ENCODE assay signal across 8 mouse cellular contexts in genomic region chr4:43498983-43499382, GRCm38 (mm10). TPM values are rescaled to one million over a fixed set of nuclear protein-coding genes. Genes with fewer than 3 reads are reported as not detected.
DNase-seq lines count a peak whose midpoint lies in the region; ATAC-seq and TF ChIP-seq lines count a peak whose summit lies in the region.

No protein-coding gene starts in this region.

- no peaks in the 10 kb centered on the region for H3K9me3 ChIP-seq in kidney, embryonic 14.5 days (ENCODE audit: control insufficient read depth, low read length)
- no peaks in the 10 kb centered on the region for H3K9me3 ChIP-seq in liver, embryonic 12.5 days (replicated peaks)

- no peak for TF ChIP-seq POLR2A in bone marrow macrophage, adult 2 months (IDR thresholded peaks at IDR 0.05; ENCODE audit: borderline replicate concordance, low read depth, low read length)

- H3K4me1 ChIP-seq in kidney, embryonic 14.5 days (ENCODE audit: control insufficient read depth, insufficient read depth, low read length) = peaks cover 19% of the 10 kb centered on the region
- peaks cover 17% of the 10 kb centered on the region for H3K4me1 ChIP-seq in bone marrow macrophage, adult 2 months (ENCODE audit: control insufficient read depth, insufficient read depth, low read length)
- peaks cover 62% of the 10 kb centered on the region for H3K4me1 ChIP-seq in liver, embryonic 12.5 days

- peaks cover 18% of the 10 kb centered on the region; the same call in 1 of the 2 replicates for H3K36me3 ChIP-seq in kidney, embryonic 14.5 days (ENCODE audit: control insufficient read depth, insufficient read depth, low read length)
- peaks cover 36% of the 10 kb centered on the region for H3K36me3 ChIP-seq in liver, embryonic 12.5 days
- H3K36me3 ChIP-seq in splenic B cell, adult 2 months (ENCODE audit: control insufficient read depth, insufficient read depth, low read length, poor library complexity, severe bottlenecking) = no peaks in the 10 kb centered on the region

- no peaks in the 10 kb centered on the region for H3K27me3 ChIP-seq in kidney, embryonic 14.5 days (ENCODE audit: control insufficient read depth, insufficient read depth, low read length)
- H3K27me3 ChIP-seq in liver, embryonic 12.5 days (replicated peaks) = no peaks in the 10 kb centered on the region
- H3K27me3 ChIP-seq in splenic B cell, adult 2 months (ENCODE audit: control insufficient read depth, insufficient read depth, low read length, poor library complexity, severe bottlenecking) = no peaks in the 10 kb centered on the region

- H3K9ac ChIP-seq in kidney, embryonic 14.5 days (ENCODE audit: low read depth, low read length) = peak overlapping the region; percentile 76
- H3K9ac ChIP-seq in liver, embryonic 12.5 days = peak overlapping the region; percentile 88

- no peak; the same call in 1 of the 2 replicates for TF ChIP-seq CTCF in bone marrow macrophage, adult 2 months (IDR thresholded peaks at IDR 0.05; ENCODE audit: low read depth, low read length)

- H3K4me3 ChIP-seq in kidney, embryonic 14.5 days (ENCODE audit: low read length) = peak overlapping the region; percentile 65
- H3K4me3 ChIP-seq in bone marrow macrophage, adult 2 months (ENCODE audit: insufficient read depth, low read length) = peak overlapping the region; percentile 81
- H3K4me3 ChIP-seq in liver, embryonic 12.5 days = peak overlapping the region; percentile 79

- WGBS in kidney, embryonic 14.5 days = 18% methylated on average over 8 of the region's 8 CpGs
- WGBS in liver, embryonic 12.5 days (ENCODE audit: insufficient replicate concordance) = 7% methylated on average over 8 of the region's 8 CpGs

- peak overlapping the region; percentile 71 for H3K27ac ChIP-seq in kidney, embryonic 14.5 days (ENCODE audit: low read depth, low read length)
- H3K27ac ChIP-seq in bone marrow macrophage, adult 2 months (ENCODE audit: insufficient read depth, low read depth, low read length) = peak overlapping the region; percentile 42
- peak overlapping the region; percentile 79 for H3K27ac ChIP-seq in liver, embryonic 12.5 days

- no peak for DNase-seq in kidney, postnatal 14 days
- peak; percentile 53 for DNase-seq in heart, postnatal 4 days
- DNase-seq in splenic B cell, adult 2 months (ENCODE audit: low read depth, low spot score) = peak; percentile 45
- DNase-seq in ovary, postnatal 14 days (ENCODE audit: low spot score) = no peak
- no peak for DNase-seq in gastrocnemius, adult 8-10 months (ENCODE audit: low spot score in 2 of 2)

- H3K4me2 ChIP-seq in kidney, embryonic 14.5 days (replicated peaks; ENCODE audit: low read depth, low read length) = peak overlapping the region; percentile 80
- peak overlapping the region; percentile 82 for H3K4me2 ChIP-seq in liver, embryonic 12.5 days

- ATAC-seq in kidney, embryonic 14.5 days (ENCODE audit: low FRiP score, low TSS enrichment) = peak; percentile 12
- ATAC-seq in liver, embryonic 12.5 days = peak; percentile 59

RNA-seq across cellular contexts. Expression of gene Arhgef39, which starts 0.5 kb away (rescaled TPM):
- 36.4 and 38.2 TPM in 2 replicates for polyA plus RNA-seq in kidney, embryonic 14.5 days (2014; fragmentation: Nextera tagmentation; extraction: Ambion mirVana)
- polyA plus RNA-seq in bone marrow macrophage, adult 2 months (2012; ENCODE audit: insufficient read depth, insufficient read length, missing spikeins) = 32.5 and 39.2 TPM in 2 replicates
- total RNA-seq in heart, postnatal 4 days (2021) = 10 to 100 TPM; 14.0 to 15.7 TPM
- polyA plus RNA-seq in liver, embryonic 12.5 days (2016; fragmentation: Nextera tagmentation; extraction: Ambion mirVana) = 32.6 and 35.8 TPM in 2 replicates
- total RNA-seq in gastrocnemius, adult 8-10 months (2022) = not detected

RNA-seq across cellular contexts. Expression of gene Ccdc107, which starts 6.3 kb away (rescaled TPM):
- polyA plus RNA-seq in kidney, embryonic 14.5 days (2014; fragmentation: Nextera tagmentation; extraction: Ambion mirVana) = 59.4 and 72.2 TPM in 2 replicates
- 33.0 and 39.4 TPM in 2 replicates for polyA plus RNA-seq in bone marrow macrophage, adult 2 months (2012; ENCODE audit: insufficient read depth, insufficient read length, missing spikeins)
- 10 to 100 TPM; 33.3 to 36.9 TPM for total RNA-seq in heart, postnatal 4 days (2021)
- 38.3 and 40.0 TPM in 2 replicates for polyA plus RNA-seq in liver, embryonic 12.5 days (2016; fragmentation: Nextera tagmentation; extraction: Ambion mirVana)
- total RNA-seq in gastrocnemius, adult 8-10 months (2022) = 10 to 100 TPM; 19.2 to 34.9 (median 25.5) TPM

RNA-seq across cellular contexts. Expression of gene Car9, which starts 7.8 kb away (rescaled TPM):
- 0.80 and 1.3 TPM in 2 replicates for polyA plus RNA-seq in kidney, embryonic 14.5 days (2014; fragmentation: Nextera tagmentation; extraction: Ambion mirVana)
- 5.7 and 6.0 TPM in 2 replicates for polyA plus RNA-seq in bone marrow macrophage, adult 2 months (2012; ENCODE audit: insufficient read depth, insufficient read length, missing spikeins)
- under 1 TPM; 0.74 to 0.97 TPM for total RNA-seq in heart, postnatal 4 days (2021)
- 1.2 and 1.3 TPM in 2 replicates for polyA plus RNA-seq in liver, embryonic 12.5 days (2016; fragmentation: Nextera tagmentation; extraction: Ambion mirVana)
- 1 to 10 TPM; 3.2 to 8.8 (median 3.8) TPM for total RNA-seq in gastrocnemius, adult 8-10 months (2022)

RNA-seq across cellular contexts. Expression of gene Sit1, which starts 15.4 kb away (rescaled TPM):
- polyA plus RNA-seq in kidney, embryonic 14.5 days (2014; fragmentation: Nextera tagmentation; extraction: Ambion mirVana) = not detected in 2 replicates
- not detected in 2 replicates for polyA plus RNA-seq in bone marrow macrophage, adult 2 months (2012; ENCODE audit: insufficient read depth, insufficient read length, missing spikeins)
- not detected for total RNA-seq in heart, postnatal 4 days (2021)
- polyA plus RNA-seq in liver, embryonic 12.5 days (2016; fragmentation: Nextera tagmentation; extraction: Ambion mirVana) = not detected in 2 replicates
- total RNA-seq in gastrocnemius, adult 8-10 months (2022) = not detected

RNA-seq across cellular contexts. Expression of gene Tpm2, which starts 24.6 kb away (rescaled TPM):
- 208 and 212 TPM in 2 replicates for polyA plus RNA-seq in kidney, embryonic 14.5 days (2014; fragmentation: Nextera tagmentation; extraction: Ambion mirVana)
- 7.0 and 8.9 TPM in 2 replicates for polyA plus RNA-seq in bone marrow macrophage, adult 2 months (2012; ENCODE audit: insufficient read depth, insufficient read length, missing spikeins)
- total RNA-seq in heart, postnatal 4 days (2021) = 100 to 1,000 TPM; 104 to 136 TPM
- polyA plus RNA-seq in liver, embryonic 12.5 days (2016; fragmentation: Nextera tagmentation; extraction: Ambion mirVana) = 27.9 and 29.9 TPM in 2 replicates
- 1,000 to 10,000 TPM; 3,728 to 5,173 (median 4,676) TPM for total RNA-seq in gastrocnemius, adult 8-10 months (2022)

Comparison
In these comparisons a context has a peak if more than half of its experiments do, and no peak if none do; other contexts are left out.
1. DNase-seq: peak in heart, postnatal 4 days (single experiment) and splenic B cell, adult 2 months (single experiment); none in kidney, postnatal 14 days (single experiment), ovary, postnatal 14 days (single experiment) and gastrocnemius, adult 8-10 months (0 of 2).
2. Peak in every context shown above with its lines, with median percentiles within 50 percentile points of each other: H3K27ac ChIP-seq and H3K4me3 ChIP-seq.